Mouse (Mus musculus): ENCODE measurements around the gene Gimap3.
A peak's percentile ranks its signal among the peaks of the same experiment; 100 is the strongest.

Gimap3 gene

GRCm38 (mm10) chr6:48770696-48771095 is at the start of gene Gimap3:
Gene Gimap3 (minus strand): TSS chr6:48770851.
- no peak for DNase-seq (ENCODE audit: low spot score)

DNA sequence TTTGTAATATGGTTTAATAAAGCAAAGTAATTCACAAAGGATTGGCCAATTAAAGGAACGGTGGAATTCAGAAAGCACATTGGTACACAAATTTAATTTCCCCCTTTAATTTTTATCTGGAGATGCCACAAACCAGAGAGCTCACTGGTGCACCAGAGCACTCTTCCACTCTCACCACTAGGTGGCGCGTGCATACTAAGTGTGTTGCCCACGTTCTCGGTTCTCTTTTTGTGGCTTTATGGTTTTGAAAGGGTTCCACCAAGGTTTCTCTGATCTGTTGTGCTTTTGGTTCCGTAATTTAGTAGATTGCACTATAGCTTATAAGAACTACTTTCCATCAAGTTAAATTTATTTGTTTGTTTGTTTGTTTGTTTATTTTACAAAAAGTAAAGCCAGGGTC is 47.2 kb upstream of the Gimap3 start:
- DNase-seq (ENCODE audit: low spot score), result peak; percentile 72

DNA sequence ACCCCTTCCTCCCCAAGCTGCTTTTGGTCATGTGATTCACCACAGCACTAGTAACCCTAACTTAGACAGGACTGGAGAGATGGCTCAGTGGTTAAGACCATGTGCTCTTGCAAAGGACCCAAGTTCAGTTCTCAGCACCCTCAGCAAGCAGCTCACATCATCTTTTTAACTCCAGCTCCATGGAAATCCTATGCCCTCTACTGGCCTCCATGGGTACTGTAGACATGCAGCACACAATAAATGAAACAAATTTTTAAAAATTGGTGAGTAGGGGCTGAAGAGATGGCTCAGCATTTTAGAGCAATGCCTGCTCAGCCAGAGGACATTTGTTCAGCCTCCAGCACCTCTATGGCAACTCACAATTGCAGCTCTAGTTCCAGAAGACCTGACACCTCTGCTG is 44.4 kb upstream of the Gimap3 start:
- no peak for DNase-seq (ENCODE audit: low spot score)

- DNase-seq (ENCODE audit: low spot score), result no peak
Measured at GRCm38 (mm10) chr6:48809494-48810219, 39.0 kb upstream of the Gimap3 start.

- DNase-seq (ENCODE audit: low spot score), result no peak
Measured at GRCm38 (mm10) chr6:48806746-48807145, 36.1 kb upstream of the Gimap3 start.

GRCm38 (mm10) chr6:48804346-48804745 is 33.7 kb upstream of the Gimap3 start:
- no peak for DNase-seq (ENCODE audit: low spot score)

- DNase-seq (ENCODE audit: low spot score), result no peak
Measured at GRCm38 (mm10) chr6:48803406-48804051, 32.9 kb upstream of the Gimap3 start.

DNA sequence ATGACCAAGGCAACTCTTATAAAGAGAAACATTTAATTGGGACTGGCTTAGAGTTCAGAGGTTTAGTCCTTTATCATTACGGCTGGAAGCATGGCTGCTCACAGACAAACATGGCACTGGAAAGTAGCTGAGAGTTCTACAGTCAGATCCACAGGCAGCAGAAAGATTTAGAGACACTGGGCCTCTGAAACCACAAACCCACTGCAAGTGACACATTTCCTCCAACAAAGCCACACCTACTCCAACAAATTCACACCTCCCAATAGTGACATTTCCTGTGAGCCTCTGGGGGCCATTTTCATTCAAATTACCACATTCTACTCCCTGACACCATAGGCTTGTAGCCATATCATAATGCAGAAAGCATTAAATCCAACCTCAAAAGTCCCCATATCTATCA is 31.2 kb upstream of the Gimap3 start:
- DNase-seq (ENCODE audit: low spot score), result no peak

GRCm38 (mm10) chr6:48787867-48788266 is 17.2 kb upstream of the Gimap3 start:
- DNase-seq (ENCODE audit: low spot score), result no peak

DNA sequence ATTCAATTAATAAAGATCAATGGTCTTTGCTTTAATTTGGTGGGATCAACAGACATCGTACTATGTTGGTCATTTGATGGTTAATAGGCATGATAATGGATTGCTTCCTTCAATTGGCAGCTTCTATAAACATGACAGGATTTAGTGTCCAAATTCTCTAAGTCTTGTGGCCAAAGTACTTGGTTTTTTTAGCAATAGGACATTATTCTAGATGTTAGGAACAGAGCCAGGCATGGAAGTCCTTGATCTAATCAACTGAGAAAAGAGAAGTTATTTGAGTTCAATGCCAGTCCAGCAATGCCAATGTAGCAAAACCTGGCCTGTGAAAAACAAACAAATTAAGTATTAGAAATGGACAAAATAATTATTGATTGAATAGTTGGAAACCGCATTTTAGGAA is 14.9 kb upstream of the Gimap3 start:
- no peak for DNase-seq (ENCODE audit: low spot score)

DNA sequence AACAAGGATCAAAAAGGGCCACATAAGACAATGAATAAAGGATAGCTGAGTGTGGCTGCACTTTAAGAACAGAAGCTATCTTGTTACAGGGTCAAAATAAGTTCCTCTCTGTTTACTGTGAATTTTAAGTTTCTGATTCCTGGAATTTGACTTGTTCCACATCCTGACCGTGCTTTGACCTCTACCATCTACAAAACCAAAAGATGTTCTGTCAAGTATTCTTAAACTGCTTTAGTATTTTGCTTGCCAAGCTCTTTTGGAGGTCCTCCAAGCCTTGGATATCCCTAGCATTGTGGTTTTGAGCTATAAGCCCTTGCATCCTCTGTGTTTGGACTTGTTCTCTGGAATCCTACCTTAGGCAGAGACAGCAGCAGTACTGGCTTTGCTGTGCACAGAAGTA is 14.5 kb upstream of the Gimap3 start:
- no peak for DNase-seq (ENCODE audit: low spot score)

- no peak for DNase-seq (ENCODE audit: low spot score)
Measured at GRCm38 (mm10) chr6:48784406-48784805, 13.8 kb upstream of the Gimap3 start.

- DNase-seq (ENCODE audit: low spot score), result peak; percentile 52
Measured at GRCm38 (mm10) chr6:48772030-48772429, 1.4 kb upstream of the Gimap3 start.

GRCm38 (mm10) chr6:48768933-48769332 is 1.7 kb downstream of the Gimap3 start:
- DNase-seq (ENCODE audit: low spot score), result no peak

- DNase-seq (ENCODE audit: low spot score), result no peak
Measured at GRCm38 (mm10) chr6:48768178-48768869, 2.3 kb downstream of the Gimap3 start.

- DNase-seq (ENCODE audit: low spot score), result no peak
Measured at GRCm38 (mm10) chr6:48764496-48764895, 6.2 kb downstream of the Gimap3 start.

DNA sequence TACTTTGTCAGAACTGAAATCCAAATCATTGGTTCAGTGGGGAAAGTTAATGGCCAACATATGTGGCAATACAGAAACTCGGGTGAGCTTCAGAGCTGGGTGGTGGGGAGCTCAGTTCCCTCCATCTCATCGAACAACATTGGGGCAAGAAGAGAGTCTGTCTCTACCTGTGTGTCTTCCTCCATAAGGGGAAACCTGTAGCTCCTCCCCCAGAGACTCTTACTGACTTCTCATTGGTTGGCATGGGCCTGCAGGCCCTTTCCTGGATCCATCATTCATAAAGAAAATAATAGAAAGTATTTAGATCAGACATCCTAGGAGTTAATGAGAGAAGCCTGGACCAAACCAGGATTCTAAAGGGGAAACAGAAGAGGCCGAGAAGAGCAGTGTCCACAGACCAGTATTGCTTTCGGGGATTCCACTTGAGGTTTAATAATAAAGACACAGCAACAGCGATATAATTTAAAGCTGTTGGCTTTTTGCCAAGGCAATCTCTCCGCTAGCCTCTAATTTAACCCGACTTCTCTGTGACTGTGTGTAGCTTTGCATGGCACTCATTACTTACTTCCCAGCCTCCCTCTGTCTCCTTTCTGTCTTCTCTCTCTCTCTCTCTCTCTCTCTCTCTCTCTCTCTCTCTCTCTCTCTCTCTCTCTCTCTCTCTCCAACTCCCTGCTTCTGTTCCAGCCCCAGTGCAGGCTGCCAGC is 6.9 kb downstream of the Gimap3 start:
- DNase-seq (ENCODE audit: low spot score), result no peak

DNA sequence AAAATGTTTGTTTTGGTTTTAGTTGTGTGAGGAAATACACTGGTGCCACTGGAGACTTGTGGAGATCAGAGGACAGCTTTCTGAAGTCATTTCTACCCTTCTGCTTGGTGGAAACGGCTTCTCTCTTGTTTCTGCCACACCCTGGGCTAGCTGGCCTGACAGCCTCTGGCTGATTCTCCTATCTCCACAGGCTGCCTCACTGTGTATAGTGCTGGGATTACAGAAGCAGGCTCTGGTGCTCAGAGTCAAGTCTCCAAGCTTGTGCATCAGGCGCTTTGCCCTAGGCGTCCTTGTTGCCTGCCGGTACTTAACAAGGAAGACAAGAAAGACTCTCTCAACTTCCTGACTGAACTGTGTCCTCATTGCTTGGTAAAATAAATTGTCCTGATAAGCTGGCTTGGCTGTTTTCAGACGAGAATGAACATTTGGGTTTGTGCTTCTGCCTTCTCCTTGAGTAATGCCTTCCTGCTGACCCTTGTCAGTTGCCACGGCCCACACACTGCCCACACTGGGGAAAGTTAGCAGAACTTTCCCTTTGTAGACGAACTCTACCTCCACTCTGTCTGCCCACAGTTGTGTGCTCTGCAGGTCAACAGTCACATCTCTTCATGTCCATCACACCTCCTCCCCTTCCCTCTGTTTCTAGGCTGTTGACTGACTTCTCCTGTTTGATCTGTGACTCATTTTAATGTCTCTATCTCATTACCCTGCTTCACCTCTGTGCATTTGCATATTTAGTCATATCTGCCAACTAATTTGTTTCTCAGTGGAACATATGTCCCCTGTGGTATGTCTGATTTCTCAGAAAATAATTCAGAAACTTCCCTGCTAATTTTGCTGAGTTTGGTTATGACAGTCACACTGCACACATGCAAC is 23.3 kb downstream of the Gimap3 start:
- no peak for DNase-seq (ENCODE audit: low spot score)

GRCm38 (mm10) chr6:48745959-48746889 is 24.4 kb downstream of the Gimap3 start, which contains the start of gene Gimap5:
Gene Gimap5 (plus strand): TSS chr6:48746197.
- no peak for DNase-seq (ENCODE audit: low spot score)

GRCm38 (mm10) chr6:48745490-48745889 is 25.2 kb downstream of the Gimap3 start:
- DNase-seq (ENCODE audit: low spot score), result no peak
